Mouse (Mus musculus): Measurements from ENCODE around the gene Gm20388. TPM values are rescaled to one million over a fixed set of nuclear protein-coding genes. Genes with fewer than 3 reads are reported as not detected.

Gm20388 gene
- polyA plus RNA-seq, 2 experiments, result 8.5 TPM; not detected in 1

- peak within 1 kb of the TSS; percentile 86 for H3K4me2 ChIP-seq (ENCODE audit: low read depth)
- TF ChIP-seq CTCF (IDR thresholded peaks at IDR 0.05; ENCODE audit: low read depth), result no peak
- TF ChIP-seq EP300 (IDR thresholded peaks at IDR 0.05; ENCODE audit: low read depth), result no peak
- H3K36me3 ChIP-seq (replicated peaks; ENCODE audit: control insufficient read depth, insufficient read depth, low read depth), result no peaks in the 10 kb centered on the region
- peak within 1 kb of the TSS; percentile 65 for H3K9ac ChIP-seq (replicated peaks)
- peaks cover 4 to 10% of the 10 kb centered on the region in 2 experiments; a peak in 3 of 4 replicates for H3K4me1 ChIP-seq (replicated peaks; ENCODE audit: control insufficient read depth in 2 of 2, insufficient read depth in 2 of 2, low read length in 1 of 2)
- under 1% methylated on average over 47 of the region's 47 CpGs for WGBS (ENCODE audit: insufficient replicate concordance)
- ATAC-seq (ENCODE audit: insufficient read depth), result peak; percentile 98
- no peaks in the 10 kb centered on the region for H3K27me3 ChIP-seq (ENCODE audit: control insufficient read depth, insufficient read depth, low read length)
- H3K9me3 ChIP-seq (ENCODE audit: control insufficient read depth, low read length), result no peaks in the 10 kb centered on the region
- H3K4me3 ChIP-seq (ENCODE audit: insufficient read depth in 1 of 2, low read depth in 2 of 2, low read length in 2 of 2), result peak within 1 kb of the TSS; percentile 70 to 76
- peak within 1 kb of the TSS; percentile 21 for H3K27ac ChIP-seq
- peak; percentile 97 for DNase-seq (ENCODE audit: low read depth in 3 of 3, low spot score in 3 of 3)
Observed at GRCm38 (mm10) chr8:122443262-122444006, 2532.8 kb downstream of the Gm20388 start, which contains the start of gene Mvd. Mvd (minus strand) TSS chr8:122443422.

GRCm38 (mm10) chr8:122444058-122444748 is 2533.6 kb downstream of the Gm20388 start:
- ATAC-seq (ENCODE audit: insufficient read depth) (peak; percentile 12; the same call in 1 of the 2 replicates), DNase-seq (ENCODE audit: low read depth in 3 of 3, low spot score in 3 of 3) (peak; percentile 57 to 60 (median 58))
- Histone ChIP-seq H3K27me3 (ENCODE audit: control insufficient read depth, insufficient read depth, low read length) (no peaks in the 10 kb centered on the region), H3K4me2 (ENCODE audit: low read depth) (peak overlapping the region; percentile 86), H3K27ac (peak overlapping the region; percentile 21), H3K9me3 (ENCODE audit: control insufficient read depth, low read length) (no peaks in the 10 kb centered on the region), H3K4me1 (replicated peaks; ENCODE audit: control insufficient read depth in 2 of 2, insufficient read depth in 2 of 2, low read length in 1 of 2) (peaks cover 4 to 10% of the 10 kb centered on the region in 2 experiments; a peak in 3 of 4 replicates), H3K4me3 (ENCODE audit: insufficient read depth in 1 of 2, low read depth in 2 of 2, low read length in 2 of 2) (peak overlapping the region; percentile 66 to 70), H3K9ac (replicated peaks) (peak overlapping the region; percentile 65), H3K36me3 (replicated peaks; ENCODE audit: control insufficient read depth, insufficient read depth, low read depth) (no peaks in the 10 kb centered on the region)
- WGBS (ENCODE audit: insufficient replicate concordance), result 10% methylated on average over 19 of the region's 19 CpGs
- TF ChIP-seq CTCF (IDR thresholded peaks at IDR 0.05; ENCODE audit: low read depth) (no peak), EP300 (IDR thresholded peaks at IDR 0.05; ENCODE audit: low read depth) (no peak)

GRCm38 (mm10) chr8:122445203-122445602 is 2534.6 kb downstream of the Gm20388 start:
- peaks cover 4 to 10% of the 10 kb centered on the region in 2 experiments; a peak in 3 of 4 replicates for H3K4me1 ChIP-seq (replicated peaks; ENCODE audit: control insufficient read depth in 2 of 2, insufficient read depth in 2 of 2, low read length in 1 of 2)
- 53% methylated on average over 3 of the region's 3 CpGs for WGBS (ENCODE audit: insufficient replicate concordance)
- no peaks in the 10 kb centered on the region for H3K27me3 ChIP-seq (ENCODE audit: control insufficient read depth, insufficient read depth, low read length)
- H3K4me2 ChIP-seq (ENCODE audit: low read depth), result peak overlapping the region; percentile 86
- H3K9ac ChIP-seq (replicated peaks), result no peak overlapping the region
- no peak for DNase-seq (ENCODE audit: low read depth in 3 of 3, low spot score in 3 of 3)
- no peak overlapping the region for H3K27ac ChIP-seq
- no peaks in the 10 kb centered on the region for H3K9me3 ChIP-seq (ENCODE audit: control insufficient read depth, low read length)
- no peak overlapping the region for H3K4me3 ChIP-seq (ENCODE audit: insufficient read depth in 1 of 2, low read depth in 2 of 2, low read length in 2 of 2)
- TF ChIP-seq CTCF (IDR thresholded peaks at IDR 0.05; ENCODE audit: low read depth), result peak; percentile 51; the same call in 1 of the 2 replicates
- no peak for TF ChIP-seq EP300 (IDR thresholded peaks at IDR 0.05; ENCODE audit: low read depth)
- no peak for ATAC-seq (ENCODE audit: insufficient read depth)
- H3K36me3 ChIP-seq (replicated peaks; ENCODE audit: control insufficient read depth, insufficient read depth, low read depth), result no peaks in the 10 kb centered on the region

- Histone ChIP-seq H3K4me2 (ENCODE audit: low read depth) (no peak overlapping the region), H3K9me3 (ENCODE audit: control insufficient read depth, low read length) (no peaks in the 10 kb centered on the region), H3K4me3 (ENCODE audit: insufficient read depth in 1 of 2, low read depth in 2 of 2, low read length in 2 of 2) (no peak overlapping the region), H3K27me3 (ENCODE audit: control insufficient read depth, insufficient read depth, low read length) (no peaks in the 10 kb centered on the region), H3K4me1 (replicated peaks; ENCODE audit: control insufficient read depth in 2 of 2, insufficient read depth in 2 of 2, low read length in 1 of 2) (no peaks in the 10 kb centered on the region; a peak in 1 of 4 replicates), H3K36me3 (replicated peaks; ENCODE audit: control insufficient read depth, insufficient read depth, low read depth) (no peaks in the 10 kb centered on the region), H3K27ac (no peak overlapping the region), H3K9ac (replicated peaks) (no peak overlapping the region)
- no peak for DNase-seq (ENCODE audit: low read depth in 3 of 3, low spot score in 3 of 3)
- no peak for TF ChIP-seq EP300 (IDR thresholded peaks at IDR 0.05; ENCODE audit: low read depth)
- ATAC-seq (ENCODE audit: insufficient read depth), result no peak
- WGBS (ENCODE audit: insufficient replicate concordance), result 60% methylated on average over 7 of the region's 7 CpGs
Observed at GRCm38 (mm10) chr8:122451161-122451703, 2540.6 kb downstream of the Gm20388 start.

- Histone ChIP-seq H3K9me3 (ENCODE audit: control insufficient read depth, low read length) (no peaks in the 10 kb centered on the region), H3K27me3 (ENCODE audit: control insufficient read depth, insufficient read depth, low read length) (no peaks in the 10 kb centered on the region), H3K4me3 (ENCODE audit: insufficient read depth in 1 of 2, low read depth in 2 of 2, low read length in 2 of 2) (no peak overlapping the region), H3K4me2 (ENCODE audit: low read depth) (no peak overlapping the region), H3K27ac (no peak overlapping the region), H3K4me1 (replicated peaks; ENCODE audit: control insufficient read depth in 2 of 2, insufficient read depth in 2 of 2, low read length in 1 of 2) (no peaks in the 10 kb centered on the region; a peak in 1 of 4 replicates), H3K36me3 (replicated peaks; ENCODE audit: control insufficient read depth, insufficient read depth, low read depth) (no peaks in the 10 kb centered on the region), H3K9ac (replicated peaks) (no peak overlapping the region)
- DNase-seq (ENCODE audit: low read depth in 3 of 3, low spot score in 3 of 3) (no peak), ATAC-seq (ENCODE audit: insufficient read depth) (no peak)
- 74% methylated on average over 10 of the region's 10 CpGs for WGBS (ENCODE audit: insufficient replicate concordance)
- TF ChIP-seq EP300 (IDR thresholded peaks at IDR 0.05; ENCODE audit: low read depth), result no peak
- no peak for TF ChIP-seq CTCF (IDR thresholded peaks at IDR 0.05; ENCODE audit: low read depth)
Observed at GRCm38 (mm10) chr8:122452154-122452553, 2541.5 kb downstream of the Gm20388 start.

Data from liver, embryonic 14.5 days (tissue).